Mouse (Mus musculus) brain, embryonic 14.5 days (tissue): Measurements from ENCODE around the gene Nln.

Experiments used
- CTCF ChIP-seq: fragments of 200-500 bp; IDR thresholded peaks from 2 replicates; pipeline ENCODE4 v1.5.1; 2012; ENCODE audit warnings: inconsistent platforms, mild to moderate bottlenecking, moderate library complexity, borderline replicate concordance; ENCODE audit not compliant: insufficient read depth, insufficient read length; ENCODE audit errors: extremely low read depth
- POLR2A ChIP-seq: fragments of 200-500 bp; IDR thresholded peaks from 2 replicates; pipeline ENCODE4 v1.6.1; 2012; ENCODE audit warnings: mild to moderate bottlenecking, inconsistent platforms, borderline replicate concordance; ENCODE audit not compliant: poor library complexity, insufficient read depth, insufficient read length, severe bottlenecking; ENCODE audit errors: extremely low read depth

- TF ChIP-seq POLR2A (no peak), CTCF (no peak)
Observed at GRCm38 (mm10) chr13:104123662-104124381, 14.4 kb upstream of the Nln start.
